In the genomic region with DNA sequence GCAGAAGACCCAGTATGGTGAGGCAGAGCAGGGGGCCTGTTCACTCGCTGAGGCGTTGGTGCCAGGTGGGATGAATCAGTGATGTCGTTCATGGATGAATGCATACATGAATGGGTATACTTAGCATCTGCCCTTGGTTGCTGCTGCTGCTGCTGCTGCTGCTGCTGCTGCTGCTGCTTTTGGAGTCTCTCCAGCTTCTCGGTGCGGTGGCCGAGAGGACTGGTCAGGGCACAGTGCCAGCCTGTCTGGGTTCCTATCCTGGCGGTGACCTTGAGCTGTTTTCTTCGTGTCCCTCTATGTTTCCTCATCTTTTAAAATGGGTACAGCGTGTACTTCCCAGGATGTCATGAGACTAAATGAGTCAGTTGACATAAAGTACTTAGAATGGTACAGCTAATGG, we compare ENCODE assay signal across 8 mouse cellular contexts. TPM values are rescaled to one million over a fixed set of nuclear protein-coding genes. Genes with fewer than 3 reads are reported as not detected.
DNase-seq lines count a peak whose midpoint lies in the region; ATAC-seq and TF ChIP-seq lines count a peak whose summit lies in the region.

No protein-coding gene starts in this region.

- H3K36me3 ChIP-seq in midbrain, embryonic 12.5 days = peaks cover 17% of the 10 kb centered on the region; the same call in 1 of the 2 replicates
- H3K36me3 ChIP-seq in midbrain, embryonic 15.5 days (replicated peaks) = no peaks in the 10 kb centered on the region
- H3K36me3 ChIP-seq in heart, embryonic 11.5 days (ENCODE audit: control insufficient read depth, insufficient read depth, low read length) = no peaks in the 10 kb centered on the region
- peaks cover 15% of the 10 kb centered on the region for H3K36me3 ChIP-seq in limb, embryonic 15.5 days
- no peaks in the 10 kb centered on the region for H3K36me3 ChIP-seq in intestine, embryonic 15.5 days

- H3K4me2 ChIP-seq in midbrain, embryonic 12.5 days (replicated peaks) = no peak overlapping the region
- no peak overlapping the region for H3K4me2 ChIP-seq in midbrain, embryonic 15.5 days
- H3K4me2 ChIP-seq in heart, embryonic 11.5 days = no peak overlapping the region
- H3K4me2 ChIP-seq in limb, embryonic 15.5 days = no peak overlapping the region
- H3K4me2 ChIP-seq in intestine, embryonic 15.5 days (replicated peaks) = no peak overlapping the region

- DNase-seq in cerebellum, adult 2 months = peak in 1 of 2 experiments; percentile 57
- DNase-seq in cerebellum, adult 9-10 months = no peak
- no peak for DNase-seq in urinary bladder, postnatal 25 days (ENCODE audit: low spot score)

- H3K9ac ChIP-seq in midbrain, embryonic 12.5 days (replicated peaks) = no peak overlapping the region
- no peak overlapping the region for H3K9ac ChIP-seq in midbrain, embryonic 15.5 days
- H3K9ac ChIP-seq in heart, embryonic 11.5 days (ENCODE audit: low read depth, low read length) = peak overlapping the region; percentile 39; the same call in 1 of the 2 replicates
- no peak overlapping the region for H3K9ac ChIP-seq in limb, embryonic 15.5 days
- H3K9ac ChIP-seq in intestine, embryonic 15.5 days = no peak overlapping the region

- H3K9me3 ChIP-seq in midbrain, embryonic 12.5 days = no peaks in the 10 kb centered on the region
- no peaks in the 10 kb centered on the region for H3K9me3 ChIP-seq in midbrain, embryonic 15.5 days
- H3K9me3 ChIP-seq in heart, embryonic 11.5 days (replicated peaks; ENCODE audit: control insufficient read depth, low read length) = no peaks in the 10 kb centered on the region
- H3K9me3 ChIP-seq in limb, embryonic 15.5 days = no peaks in the 10 kb centered on the region
- H3K9me3 ChIP-seq in intestine, embryonic 15.5 days = no peaks in the 10 kb centered on the region

- no peaks in the 10 kb centered on the region for H3K27me3 ChIP-seq in cerebellum, adult 2 months (ENCODE audit: control insufficient read depth, insufficient read depth, low read length)
- H3K27me3 ChIP-seq in midbrain, embryonic 12.5 days = no peaks in the 10 kb centered on the region
- no peaks in the 10 kb centered on the region for H3K27me3 ChIP-seq in midbrain, embryonic 15.5 days (replicated peaks)
- H3K27me3 ChIP-seq in heart, embryonic 11.5 days (ENCODE audit: control insufficient read depth, insufficient read depth, low read length) = no peaks in the 10 kb centered on the region
- H3K27me3 ChIP-seq in limb, embryonic 15.5 days = no peaks in the 10 kb centered on the region
- H3K27me3 ChIP-seq in intestine, embryonic 15.5 days (replicated peaks) = no peaks in the 10 kb centered on the region

- H3K4me1 ChIP-seq in cerebellum, adult 2 months (ENCODE audit: control insufficient read depth, insufficient read depth, low read length) = peaks cover 87% of the 10 kb centered on the region
- peaks cover 81% of the 10 kb centered on the region for H3K4me1 ChIP-seq in midbrain, embryonic 12.5 days
- H3K4me1 ChIP-seq in midbrain, embryonic 15.5 days = peaks cover 72% of the 10 kb centered on the region
- peaks cover 87% of the 10 kb centered on the region for H3K4me1 ChIP-seq in heart, embryonic 11.5 days (ENCODE audit: control insufficient read depth, insufficient read depth, low read length)
- H3K4me1 ChIP-seq in limb, embryonic 15.5 days = peaks cover 97% of the 10 kb centered on the region
- peaks cover 82% of the 10 kb centered on the region for H3K4me1 ChIP-seq in intestine, embryonic 15.5 days (replicated peaks)

- 11% methylated on average over 9 of the region's 9 CpGs for WGBS in cerebellum, adult 2 months
- WGBS in midbrain, embryonic 12.5 days = 83% methylated on average over 9 of the region's 9 CpGs
- WGBS in midbrain, embryonic 15.5 days = 64% methylated on average over 9 of the region's 9 CpGs
- 63% methylated on average over 9 of the region's 9 CpGs for WGBS in heart, embryonic 11.5 days (ENCODE audit: insufficient replicate concordance)
- WGBS in limb, embryonic 15.5 days = 49% methylated on average over 9 of the region's 9 CpGs
- 63% methylated on average over 9 of the region's 9 CpGs for WGBS in intestine, embryonic 15.5 days

- ATAC-seq in midbrain, embryonic 12.5 days (ENCODE audit: low FRiP score, low read depth) = no peak
- ATAC-seq in midbrain, embryonic 15.5 days (replicated peaks) = no peak
- no peak for ATAC-seq in heart, embryonic 11.5 days (replicated peaks; ENCODE audit: insufficient number of reproducible peaks, low FRiP score, low TSS enrichment)
- ATAC-seq in limb, embryonic 15.5 days (ENCODE audit: insufficient number of reproducible peaks, low FRiP score, low TSS enrichment, low read depth) = no peak
- no peak for ATAC-seq in intestine, embryonic 15.5 days

- TF ChIP-seq POLR2A in cerebellum, adult 2 months (IDR thresholded peaks at IDR 0.05; ENCODE audit: borderline replicate concordance, insufficient read depth, low read length) = no peak

- peak overlapping the region; percentile 43; the same call in 1 of the 2 replicates for H3K27ac ChIP-seq in cerebellum, adult 2 months (ENCODE audit: insufficient read depth, low read length)
- 0 out of 2 replicates have a peak overlapping the region, but pooled peaks have one; percentile 11 for H3K27ac ChIP-seq in midbrain, embryonic 12.5 days (replicated peaks)
- H3K27ac ChIP-seq in midbrain, embryonic 15.5 days = no peak overlapping the region
- peak overlapping the region; percentile 46; the same call in 1 of the 2 replicates for H3K27ac ChIP-seq in heart, embryonic 11.5 days (ENCODE audit: low read depth, low read length)
- H3K27ac ChIP-seq in limb, embryonic 15.5 days = peak overlapping the region; percentile 71; the same call in 1 of the 2 replicates
- H3K27ac ChIP-seq in intestine, embryonic 15.5 days = no peak overlapping the region

- TF ChIP-seq CTCF in cerebellum, adult 2 months (IDR thresholded peaks at IDR 0.05; ENCODE audit: borderline replicate concordance, insufficient read depth, low read depth, low read length) = no peak

- no peak overlapping the region for H3K4me3 ChIP-seq in cerebellum, adult 2 months (replicated peaks; ENCODE audit: insufficient read depth, low read depth, low read length)
- no peak overlapping the region for H3K4me3 ChIP-seq in midbrain, embryonic 12.5 days
- no peak overlapping the region for H3K4me3 ChIP-seq in midbrain, embryonic 15.5 days
- H3K4me3 ChIP-seq in heart, embryonic 11.5 days (ENCODE audit: low read depth, low read length) = no peak overlapping the region
- H3K4me3 ChIP-seq in limb, embryonic 15.5 days = no peak overlapping the region
- H3K4me3 ChIP-seq in intestine, embryonic 15.5 days (replicated peaks) = no peak overlapping the region

RNA-seq across cellular contexts. Expression of gene Zmiz1, which starts 56.9 kb away (rescaled TPM):
- polyA plus RNA-seq in cerebellum, adult 2 months (2012; rRNA removed) = 63.7 and 72.5 TPM in 2 replicates
- polyA plus RNA-seq in midbrain, embryonic 12.5 days (2016; fragmentation: Nextera tagmentation; extraction: Ambion mirVana) = 79.4 and 82.5 TPM in 2 replicates
- 77.3 and 78.8 TPM in 2 replicates for polyA plus RNA-seq in midbrain, embryonic 15.5 days (2015; fragmentation: Nextera tagmentation; extraction: Ambion mirVana)
- polyA plus RNA-seq in heart, embryonic 11.5 days (2014; fragmentation: Nextera tagmentation; extraction: Ambion mirVana) = 34.9 and 36.2 TPM in 2 replicates
- polyA plus RNA-seq in limb, embryonic 15.5 days (2015; fragmentation: Nextera tagmentation; extraction: Ambion mirVana) = 41.9 and 50.5 TPM in 2 replicates
- polyA plus RNA-seq in intestine, embryonic 15.5 days (2015; fragmentation: Nextera tagmentation; extraction: Ambion mirVana) = 26.3 and 28.0 TPM in 2 replicates

Comparison
In these comparisons a context has a peak if more than half of its experiments do, and no peak if none do; other contexts are left out.
1. H3K27ac ChIP-seq: peak in cerebellum, adult 2 months (single experiment), midbrain, embryonic 12.5 days (single experiment), heart, embryonic 11.5 days (single experiment) and limb, embryonic 15.5 days (single experiment); none in midbrain, embryonic 15.5 days (single experiment) and intestine, embryonic 15.5 days (single experiment).